Mouse (Mus musculus): ENCODE results near the gene Prpsap2. TPM values are rescaled to one million over a fixed set of nuclear protein-coding genes. Genes with fewer than 3 reads are reported as not detected.

Prpsap2 gene
- polyA plus RNA-seq, 1 experiment: 8.3 TPM

GRCm38 (mm10) chr11:61687595-61687994 is 74.3 kb downstream of the Prpsap2 start:
- no peak for TF ChIP-seq GATA1 (IDR thresholded peaks at IDR 0.05; ENCODE audit: low read length)

GRCm38 (mm10) chr11:61686906-61687453 is 74.9 kb downstream of the Prpsap2 start:
- no peak for TF ChIP-seq GATA1 (IDR thresholded peaks at IDR 0.05; ENCODE audit: low read length)

GRCm38 (mm10) chr11:61686141-61686540 is 75.7 kb downstream of the Prpsap2 start:
- TF ChIP-seq GATA1 (IDR thresholded peaks at IDR 0.05; ENCODE audit: low read length): no peak

GRCm38 (mm10) chr11:61685119-61685725 is 76.7 kb downstream of the Prpsap2 start:
- no peak for TF ChIP-seq GATA1 (IDR thresholded peaks at IDR 0.05; ENCODE audit: low read length)

- TF ChIP-seq GATA1 (IDR thresholded peaks at IDR 0.05; ENCODE audit: low read length): no peak
These were observed 77.8 kb downstream of the Prpsap2 start, which contains the start of gene Fam83g for GRCm38 (mm10) chr11:61683907-61684731. TSS of gene Fam83g (plus strand) at chr11:61684091.

Other genes starting within 250 kb of the Prpsap2 start
- gene Epn2, start 182.4 kb downstream of the Prpsap2 start, polyA plus RNA-seq (2012): 1.2 and 1.8 TPM in 2 replicates
- gene Grap, start 108.8 kb downstream of the Prpsap2 start, polyA plus RNA-seq (2012): 8.5 and 8.6 TPM in 2 replicates
- gene Fam83g, start 78.0 kb downstream of the Prpsap2 start, polyA plus RNA-seq (2012): not detected in 2 replicates
- not detected in 2 replicates for gene Slc5a10, start 41.3 kb downstream of the Prpsap2 start, polyA plus RNA-seq (2012)
- 3.4 and 4.8 TPM in 2 replicates for gene Ulk2, start 93.0 kb upstream of the Prpsap2 start, polyA plus RNA-seq (2012)
- 19.3 and 19.9 TPM in 2 replicates for gene Akap10, start 168.2 kb upstream of the Prpsap2 start, polyA plus RNA-seq (2012)
- 3.0 and 4.5 TPM in 2 replicates for gene Specc1, start 194.7 kb upstream of the Prpsap2 start, polyA plus RNA-seq (2012)

All from G1E-ER4 (cell line).